Mouse (Mus musculus) intestine, postnatal 0 days (tissue): ENCODE data around the gene Gm21992. TPM values are rescaled to one million over a fixed set of nuclear protein-coding genes. Genes with fewer than 3 reads are reported as not detected.

Experiments used
- ATAC-seq: fragments of 200-750 bp; cut with Nextera tagmentation; 2 replicates; pipeline ENCODE4 v1.8.0; 2017; ENCODE audit warnings: mild to moderate bottlenecking, moderate TSS enrichment, moderate library complexity
- H3K27ac ChIP-seq: fragments of 300-500 bp; sonication (generic); 2 replicates; pipeline ENCODE4 v1.5.1; 2014; ENCODE audit warnings: mild to moderate bottlenecking, low read depth, low read length, moderate library complexity
- H3K27me3 ChIP-seq: fragments of 300-500 bp; sonication (generic); replicated peaks from 2 replicates; pipeline ENCODE4 v1.6.1; 2014; ENCODE audit warnings: low read length, mixed read lengths; ENCODE audit not compliant: control insufficient read depth, insufficient read depth
- H3K36me3 ChIP-seq: fragments of 300-500 bp; sonication (generic); 2 replicates; pipeline ENCODE4 v1.6.1; 2014; ENCODE audit warnings: mild to moderate bottlenecking, moderate library complexity; ENCODE audit not compliant: control insufficient read depth, insufficient read depth
- H3K4me1 ChIP-seq: fragments of 300-500 bp; sonication (generic); replicated peaks from 2 replicates; pipeline ENCODE4 v1.6.1; 2014; ENCODE audit warnings: antibody characterized with exemption, low read length, mixed read lengths; ENCODE audit not compliant: control insufficient read depth, insufficient read depth
- H3K4me2 ChIP-seq: fragments of 300-500 bp; sonication (generic); replicated peaks from 2 replicates; pipeline ENCODE4 v1.6.1; 2014; ENCODE audit warnings: low read depth, mild to moderate bottlenecking, moderate library complexity
- H3K4me3 ChIP-seq: fragments of 300-500 bp; sonication (generic); 2 replicates; pipeline ENCODE4 v1.5.1; 2014; ENCODE audit warnings: low read depth, low read length
- H3K9ac ChIP-seq: fragments of 300-500 bp; sonication (generic); 2 replicates; pipeline ENCODE4 v1.6.1; 2014; ENCODE audit warnings: mild to moderate bottlenecking, low read depth, low read length
- H3K9me3 ChIP-seq: fragments of 300-500 bp; sonication (generic); 2 replicates; pipeline ENCODE4 v1.6.1; 2016; ENCODE audit warnings: mixed run types; ENCODE audit not compliant: control insufficient read depth
- CTCF ChIP-seq: sonication (generic); IDR thresholded peaks from 2 replicates; pipeline ENCODE4 v1.5.1; 2016; ENCODE audit warnings: low read depth, mild to moderate bottlenecking, control low read depth, antibody characterized with exemption, moderate library complexity
- WGBS: fragments of 180-500 bp; shearing (Covaris S2); extraction: QIAGEN DNeasy Blood & Tissue Kit; methylation state at CpG from one replicate; pipeline ENCODE4 v1.1.7; 2014; 5-methylcytosine and 5-hydroxymethylcytosine counted together
- polyA plus RNA-seq: library from polyadenylated mRNA; unstranded; fragments of >200 nt; fragmentation: Nextera tagmentation; extraction: Ambion mirVana; gene quantifications from 2 replicates; pipeline ENCODE4 v1.2.1, GENCODE M21; 2015

Gene Gm21992
- polyA plus RNA-seq, 1 experiment from 2014 or later = 19.5 TPM

GRCm38 (mm10) chr19:4810746-4811062, 708 bp downstream of the Gm21992 start:
- Histone ChIP-seq H3K27me3 (no peaks in the 10 kb centered on the region), H3K4me1 (0 out of 2 replicates have a peak, but pooled peaks cover 5% of the 10 kb centered on the region), H3K36me3 (no peaks in the 10 kb centered on the region), H3K4me2 (peak overlapping the region; percentile 71), H3K4me3 (peak overlapping the region; percentile 83), H3K9me3 (0 out of 2 replicates have a peak, but pooled peaks cover 3% of the 10 kb centered on the region), H3K27ac (peak overlapping the region; percentile 92), H3K9ac (peak overlapping the region; percentile 73)
- TF ChIP-seq CTCF = no peak
- no peak for ATAC-seq
- WGBS = under 1% methylated on average over 17 of the region's 17 CpGs

- no peak for TF ChIP-seq CTCF
- H3K9ac ChIP-seq = peak overlapping the region; percentile 73
- no peaks in the 10 kb centered on the region for H3K27me3 ChIP-seq
- no peaks in the 10 kb centered on the region for H3K9me3 ChIP-seq
- peak overlapping the region; percentile 92; the same call in 1 of the 2 replicates for H3K27ac ChIP-seq
- ATAC-seq = no peak
- H3K36me3 ChIP-seq = no peaks in the 10 kb centered on the region
- H3K4me1 ChIP-seq = 0 out of 2 replicates have a peak, but pooled peaks cover 5% of the 10 kb centered on the region
- peak overlapping the region; percentile 71 for H3K4me2 ChIP-seq
- WGBS = under 1% methylated on average over 14 of the region's 14 CpGs
- peak overlapping the region; percentile 83 for H3K4me3 ChIP-seq
Measured at GRCm38 (mm10) chr19:4810309-4810708, 1.1 kb downstream of the Gm21992 start.

GRCm38 (mm10) chr19:4803283-4803682, 8.1 kb downstream of the Gm21992 start:
- Histone ChIP-seq H3K4me1 (no peaks in the 10 kb centered on the region; the same call in 1 of the 2 replicates), H3K27ac (no peak overlapping the region), H3K4me2 (no peak overlapping the region), H3K9me3 (no peaks in the 10 kb centered on the region), H3K36me3 (peaks cover 56% of the 10 kb centered on the region), H3K4me3 (no peak overlapping the region), H3K27me3 (no peaks in the 10 kb centered on the region), H3K9ac (no peak overlapping the region)
- ATAC-seq = no peak
- 67% methylated on average over 10 of the region's 10 CpGs for WGBS
- no peak for TF ChIP-seq CTCF

GRCm38 (mm10) chr19:4802691-4803091, 8.7 kb downstream of the Gm21992 start:
- no peaks in the 10 kb centered on the region; the same call in 1 of the 2 replicates for H3K4me1 ChIP-seq
- no peak overlapping the region for H3K4me3 ChIP-seq
- WGBS = 92% methylated on average over 7 of the region's 7 CpGs
- H3K4me2 ChIP-seq = no peak overlapping the region
- H3K9me3 ChIP-seq = no peaks in the 10 kb centered on the region
- peaks cover 56% of the 10 kb centered on the region for H3K36me3 ChIP-seq
- TF ChIP-seq CTCF = no peak
- no peak overlapping the region for H3K27ac ChIP-seq
- ATAC-seq = no peak
- H3K27me3 ChIP-seq = no peaks in the 10 kb centered on the region
- H3K9ac ChIP-seq = no peak overlapping the region

- no peak overlapping the region for H3K9ac ChIP-seq
- no peaks in the 10 kb centered on the region for H3K9me3 ChIP-seq
- no peak for TF ChIP-seq CTCF
- ATAC-seq = no peak
- no peak overlapping the region for H3K27ac ChIP-seq
- no peaks in the 10 kb centered on the region; the same call in 1 of the 2 replicates for H3K4me1 ChIP-seq
- no peak overlapping the region for H3K4me2 ChIP-seq
- H3K27me3 ChIP-seq = no peaks in the 10 kb centered on the region
- no peak overlapping the region for H3K4me3 ChIP-seq
- WGBS = 96% methylated on average over 5 of the region's 5 CpGs
- H3K36me3 ChIP-seq = peaks cover 56% of the 10 kb centered on the region
Measured at GRCm38 (mm10) chr19:4799083-4799482, 12.3 kb downstream of the Gm21992 start.

- Histone ChIP-seq H3K27ac (no peak overlapping the region), H3K36me3 (peaks cover 44% of the 10 kb centered on the region), H3K4me1 (no peaks in the 10 kb centered on the region), H3K4me3 (no peak overlapping the region), H3K4me2 (no peak overlapping the region), H3K27me3 (no peaks in the 10 kb centered on the region), H3K9me3 (no peaks in the 10 kb centered on the region), H3K9ac (no peak overlapping the region)
- no peak for TF ChIP-seq CTCF
- WGBS = 97% methylated on average over 2 of the region's 2 CpGs
- ATAC-seq = no peak
Measured at GRCm38 (mm10) chr19:4797846-4798245, 13.6 kb downstream of the Gm21992 start.

GRCm38 (mm10) chr19:4795929-4796328, 15.5 kb downstream of the Gm21992 start:
- Histone ChIP-seq H3K36me3 (peaks cover 36% of the 10 kb centered on the region), H3K9me3 (no peaks in the 10 kb centered on the region), H3K4me2 (no peak overlapping the region), H3K27me3 (no peaks in the 10 kb centered on the region), H3K4me3 (no peak overlapping the region), H3K27ac (no peak overlapping the region), H3K4me1 (0 out of 2 replicates have a peak, but pooled peaks cover 6% of the 10 kb centered on the region), H3K9ac (no peak overlapping the region)
- no peak for ATAC-seq
- TF ChIP-seq CTCF = no peak
- 89% methylated on average over 1 of the region's 1 CpGs for WGBS
